Mouse (Mus musculus): ENCODE measurements around the gene Exosc5.

GRCm38 (mm10) chr7:25632679-25633078, 26.3 kb upstream of the Exosc5 start:
- TF ChIP-seq EP300 (optimal IDR thresholded peaks at IDR 0.05) (no peak), CTCF (IDR thresholded peaks at IDR 0.05; ENCODE audit: low read depth) (no peak)
